Mouse (Mus musculus) olfactory bulb, adult 2 months (tissue): ENCODE measurements around the gene Acly.

Experiments used
- CTCF ChIP-seq: fragments of 200-500 bp; IDR thresholded peaks from 2 replicates; pipeline ENCODE4 v1.5.1; 2012; ENCODE audit warnings: low read depth, mild to moderate bottlenecking, low read length, moderate library complexity; ENCODE audit not compliant: insufficient read depth
- POLR2A ChIP-seq: fragments of 200-500 bp; IDR thresholded peaks from 2 replicates; pipeline ENCODE4 v1.6.1; 2012; ENCODE audit warnings: mild to moderate bottlenecking, low read depth, low read length, moderate library complexity; ENCODE audit not compliant: insufficient read depth

DNA sequence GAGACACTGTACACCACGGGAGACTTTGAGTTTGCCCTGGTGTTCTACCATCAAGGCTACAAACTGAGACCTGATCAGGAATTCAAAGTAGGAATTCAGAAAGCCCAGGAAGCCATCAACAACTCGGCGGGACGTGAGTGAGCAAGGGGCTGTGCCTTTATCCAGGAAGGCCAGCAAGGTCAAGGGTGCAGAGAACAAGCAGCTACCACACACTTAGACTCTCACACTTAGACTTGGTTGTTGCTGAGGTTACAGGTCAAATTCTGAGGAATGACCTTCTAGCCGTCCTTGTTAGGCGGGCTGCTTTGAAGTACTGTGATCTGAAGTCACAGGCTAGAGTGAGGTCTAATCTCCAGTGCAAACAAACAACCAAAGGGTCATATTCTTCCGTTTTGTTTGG is 31.7 kb upstream of the Acly start:
- TF ChIP-seq CTCF (no peak), POLR2A (no peak)
